Mouse (Mus musculus) layer of hippocampus, postnatal 14 days (tissue): ENCODE measurements around the gene Gabarapl2. TPM values are rescaled to one million over a fixed set of nuclear protein-coding genes. Genes with fewer than 3 reads are reported as not detected.

ENCODE experiments used
- DNase-seq, 2 experiments: peaks; one replicate each; pipeline ENCODE4 v3.0.0; 2021 to 2022; ENCODE audit warnings: low spot score in 2 of 2, mixed read lengths in 1 of 2
- long read RNA-seq, 2 experiments: library from polyadenylated mRNA; stranded (forward); transcript quantifications; one replicate each; pipeline ENCODE4 v2.0.0; 2021
- total RNA-seq, 2 experiments: library from RNA; stranded (reverse); gene quantifications; 2 replicates each; pipeline ENCODE4 v1.2.3; 2021

Gabarapl2 gene
- 100 to 1,000 TPM; 219 to 221 TPM for total RNA-seq
- long read RNA-seq, experiment 1, transcript Gabarapl2-201 (4 exons, 1,677 nt), result major isoform, 180 of 185 reads
- long read RNA-seq, experiment 1, partial matches to known transcripts, result 0 of 185 reads
- long read RNA-seq, experiment 1, other reads (novel, unspliced or antisense), result 4 of 185 reads
- long read RNA-seq, experiment 2, transcript Gabarapl2-201 (4 exons, 1,677 nt), result major isoform, 330 of 338 reads
- long read RNA-seq, experiment 2, partial matches to known transcripts, result 5 of 338 reads
- long read RNA-seq, experiment 2, other reads (novel, unspliced or antisense), result 3 of 338 reads

DNA sequence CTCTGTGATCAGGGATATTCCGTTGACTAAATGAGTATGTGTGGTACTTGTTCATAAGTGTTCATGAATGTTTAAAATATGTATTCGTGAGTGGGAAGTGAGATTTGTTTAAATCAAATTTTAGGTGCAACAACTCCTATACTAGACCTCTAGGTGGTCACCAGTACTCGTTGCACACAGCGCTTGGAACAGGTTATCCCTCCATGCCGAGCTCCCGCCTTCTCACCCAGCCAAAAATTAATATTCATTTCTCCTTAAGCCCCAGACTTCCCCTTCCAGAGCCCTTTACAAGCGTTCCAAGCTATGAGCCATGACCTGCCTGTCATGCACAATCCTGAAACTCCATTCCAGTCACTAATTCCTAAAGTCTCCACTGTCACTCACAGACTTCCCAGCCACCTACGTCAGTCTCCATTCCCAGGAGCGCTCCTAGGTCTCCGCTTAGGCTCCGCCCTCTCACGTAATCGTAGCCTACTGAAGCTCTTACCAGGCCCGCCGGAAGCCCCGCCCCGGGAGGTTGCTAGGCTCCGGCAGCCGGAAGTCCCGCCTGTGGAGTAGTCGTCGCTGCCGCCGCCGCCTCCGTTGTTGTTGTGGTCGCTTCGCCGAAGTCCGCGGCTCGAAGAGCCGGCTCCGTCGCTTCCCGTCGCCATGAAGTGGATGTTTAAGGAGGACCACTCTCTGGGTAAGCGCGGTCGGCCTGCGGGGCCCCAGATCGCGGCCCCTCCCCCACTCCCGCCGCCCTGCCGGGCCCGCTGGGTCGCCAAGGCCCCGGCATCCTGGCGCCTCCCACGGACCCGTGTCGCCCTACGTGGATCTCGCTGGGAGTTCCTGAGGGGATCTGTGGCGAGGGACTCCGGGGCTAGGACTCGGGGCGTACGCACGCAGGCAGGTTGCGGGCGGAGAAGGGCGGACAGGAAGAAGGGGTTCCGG is at the start of gene Gabarapl2:
Gene Gabarapl2 (plus strand): TSS at position 533 of the 930 bp plus-strand sequence.
- DNase-seq, result peak; percentile 91 to 98

DNA sequence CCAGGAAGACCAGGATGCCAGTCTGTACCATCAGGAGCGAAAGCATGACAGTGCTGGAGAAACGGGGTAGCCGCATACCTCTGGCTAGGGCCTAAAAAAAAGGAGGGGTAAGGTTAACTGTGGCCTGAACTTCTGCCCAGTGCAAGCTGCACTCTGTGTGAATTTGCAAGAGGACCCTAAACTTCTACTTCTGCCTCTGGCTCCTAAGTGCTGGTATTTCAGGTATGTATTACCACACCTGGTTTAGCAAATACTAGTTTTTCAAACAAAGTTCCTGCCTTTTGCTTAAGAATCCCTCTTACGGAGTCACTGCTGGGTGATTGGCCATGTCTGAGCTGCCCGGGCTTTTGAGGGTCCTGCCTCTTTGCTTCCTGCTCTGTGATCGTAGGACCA is 49.6 kb upstream of the Gabarapl2 start:
- DNase-seq, result no peak

DNA sequence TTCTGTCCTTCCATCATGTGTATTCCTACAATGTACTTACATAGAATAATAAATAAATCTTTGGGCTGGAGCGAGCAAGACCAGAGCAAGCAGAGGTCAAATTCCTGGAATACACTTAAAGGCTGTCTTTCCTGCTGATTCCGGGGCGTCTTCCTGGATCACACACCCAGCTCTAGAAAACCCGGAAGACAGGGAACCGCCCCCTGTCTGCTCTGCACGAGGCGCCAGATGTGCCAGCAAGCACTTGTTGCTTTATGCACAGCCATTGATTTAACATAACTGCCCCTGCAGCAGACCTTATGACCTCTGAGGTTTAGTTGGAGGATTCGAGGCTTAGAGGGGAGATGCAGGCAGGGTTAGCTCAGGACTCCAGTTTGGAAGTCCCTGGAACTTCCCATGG is 48.5 kb upstream of the Gabarapl2 start:
- no peak for DNase-seq

DNA sequence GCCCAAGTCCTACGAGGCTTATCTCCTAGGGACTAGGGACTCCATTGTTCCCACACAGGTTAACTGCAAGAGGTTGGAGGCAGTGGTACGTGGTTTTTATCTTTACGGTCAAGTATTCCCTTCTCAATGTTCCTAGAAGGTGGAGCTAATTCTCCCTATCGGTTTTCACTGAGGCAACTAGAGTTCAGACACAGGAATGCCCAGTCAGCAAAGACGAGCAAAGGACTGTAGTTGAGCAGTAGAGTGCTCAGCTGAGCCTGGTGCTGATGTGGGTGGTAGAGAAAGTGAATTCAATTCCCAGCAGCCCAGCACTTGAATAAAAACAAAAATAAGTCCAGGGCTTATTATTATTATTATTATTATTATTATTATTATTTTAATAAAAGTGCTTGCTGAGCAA is 47.9 kb upstream of the Gabarapl2 start:
- no peak for DNase-seq

GRCm38 (mm10) chr8:111894955-111895354 is 45.5 kb upstream of the Gabarapl2 start:
- DNase-seq, result no peak

- DNase-seq, result no peak
These were observed 41.9 kb upstream of the Gabarapl2 start for GRCm38 (mm10) chr8:111898586-111898985.

DNA sequence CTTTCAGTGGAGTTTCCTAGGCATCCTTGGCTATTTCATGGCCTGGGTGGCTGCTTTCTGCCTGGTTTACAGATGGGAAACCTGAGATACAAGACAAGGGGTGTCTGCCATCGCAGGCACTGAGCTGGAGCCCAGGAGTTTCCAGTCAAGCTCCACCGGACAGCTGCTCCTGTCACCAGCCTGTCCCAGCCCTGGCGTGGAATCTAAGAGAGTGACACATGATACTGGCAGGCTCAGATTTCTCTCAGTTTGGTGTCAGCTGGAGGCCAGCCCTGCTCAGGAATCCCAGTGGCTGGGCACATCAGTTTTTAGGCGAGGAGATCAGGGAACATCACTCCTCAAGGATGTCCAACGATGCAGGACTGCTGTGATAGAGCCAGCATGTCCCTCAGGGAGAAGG is 38.4 kb upstream of the Gabarapl2 start:
- DNase-seq, result no peak

DNA sequence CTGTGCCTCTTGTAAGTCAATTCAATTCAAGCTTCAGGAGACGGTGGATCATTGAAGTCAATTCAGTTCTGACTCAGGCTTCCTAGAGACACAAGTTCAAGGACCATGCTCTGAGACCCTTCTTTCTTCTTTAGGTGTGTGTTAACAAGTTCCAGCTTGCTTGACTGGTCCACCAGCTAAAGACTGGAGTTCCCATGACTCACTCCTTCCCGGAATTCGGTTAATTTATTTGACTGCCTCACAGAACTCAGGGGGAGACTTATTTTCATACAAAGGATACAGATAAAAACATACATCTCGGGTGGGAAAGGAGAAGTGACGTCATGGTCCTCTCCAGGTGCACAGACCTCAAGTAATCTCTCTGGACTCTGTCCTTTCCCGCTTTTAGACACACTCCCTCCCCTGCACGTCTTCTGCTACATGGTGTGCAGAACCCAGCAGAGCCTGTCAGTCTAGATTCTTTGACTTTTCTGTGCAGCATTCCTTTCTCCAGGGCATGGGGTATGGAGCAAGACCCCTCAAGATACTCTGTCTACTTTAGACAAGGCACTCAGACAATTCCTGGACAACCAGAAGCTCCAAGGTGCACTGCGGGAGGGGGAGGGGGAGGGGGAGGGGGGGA is 34.9 kb upstream of the Gabarapl2 start:
- DNase-seq, result no peak

DNA sequence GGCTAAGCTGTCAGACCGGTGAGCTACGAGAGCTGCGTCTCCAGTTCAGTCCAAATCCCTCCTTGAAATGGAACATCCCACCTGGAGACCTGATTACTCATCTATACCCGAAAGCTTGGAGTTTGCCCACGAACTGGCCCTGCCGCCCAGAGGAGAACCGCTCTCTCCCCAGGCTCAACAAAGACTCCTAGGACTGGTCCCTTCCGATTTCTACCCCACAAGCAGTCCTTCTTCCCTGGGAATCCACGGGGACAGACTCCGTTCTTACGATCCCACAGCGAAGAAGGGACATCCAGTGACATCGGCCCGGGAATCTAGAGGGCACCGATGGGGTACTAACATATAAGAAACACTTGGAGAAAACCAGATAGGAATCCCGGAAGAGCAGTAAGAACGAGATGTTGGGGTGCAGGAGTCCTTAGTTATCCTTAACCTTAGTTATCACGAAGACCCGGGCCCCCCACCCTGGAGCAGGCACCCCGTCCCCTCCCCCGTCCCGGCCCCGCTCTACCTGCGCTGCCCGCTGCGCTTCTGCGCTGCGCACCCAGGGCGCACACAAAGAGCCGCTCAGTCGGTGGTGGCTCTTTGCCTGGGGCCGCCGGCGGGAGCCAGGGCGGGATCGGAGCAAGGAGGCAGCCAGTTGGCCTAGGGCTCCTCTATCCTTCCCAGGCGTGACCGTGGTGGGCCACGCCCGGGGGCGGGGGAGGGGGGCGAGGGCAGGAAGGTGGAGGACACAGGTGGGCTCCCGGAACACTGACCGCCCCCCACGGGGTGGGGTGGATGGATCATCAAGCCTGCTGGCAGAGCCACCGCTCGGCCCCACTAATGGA is 30.7 kb upstream of the Gabarapl2 start, which contains the start of gene Chst5:
Gene Chst5 (minus strand): TSS at position 827 of the 830 bp plus-strand sequence.
- no peak for DNase-seq

- peak in 1 of 2 experiments; percentile 61 for DNase-seq
These were observed 28.9 kb upstream of the Gabarapl2 start for GRCm38 (mm10) chr8:111911572-111911971.

- DNase-seq, result peak; percentile 55 to 73
These were observed 27.6 kb upstream of the Gabarapl2 start for GRCm38 (mm10) chr8:111912860-111913432.

- DNase-seq, result no peak
These were observed 20.8 kb upstream of the Gabarapl2 start for GRCm38 (mm10) chr8:111919663-111920062.

- no peak for DNase-seq
These were observed 19.5 kb upstream of the Gabarapl2 start for GRCm38 (mm10) chr8:111920971-111921370.

- DNase-seq, result peak; percentile 29 to 54
These were observed 17.1 kb upstream of the Gabarapl2 start for GRCm38 (mm10) chr8:111923383-111923804.

DNA sequence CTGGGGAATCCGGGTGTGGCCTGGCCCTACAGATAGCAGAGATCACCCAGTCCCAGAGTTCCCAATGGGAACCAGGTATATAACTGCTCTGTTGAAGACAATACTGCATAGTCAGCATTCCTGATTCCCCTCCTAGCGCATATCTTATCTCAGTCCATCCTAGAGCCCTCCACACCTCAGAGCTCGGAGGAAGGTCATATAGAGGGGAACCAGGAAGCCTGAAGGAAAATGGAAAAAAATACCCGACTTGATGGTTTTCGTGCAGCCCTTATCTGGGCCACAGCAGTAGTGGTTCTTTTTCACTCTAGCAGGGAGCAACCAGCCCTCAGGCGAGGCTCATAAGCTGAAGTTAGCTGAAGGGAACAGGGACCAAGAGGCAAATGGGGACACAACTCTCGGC is 15.5 kb upstream of the Gabarapl2 start:
- DNase-seq, result no peak

GRCm38 (mm10) chr8:111929648-111930344 is 10.7 kb upstream of the Gabarapl2 start:
- no peak for DNase-seq

GRCm38 (mm10) chr8:111931721-111932120 is 8.8 kb upstream of the Gabarapl2 start:
- DNase-seq, result no peak

DNA sequence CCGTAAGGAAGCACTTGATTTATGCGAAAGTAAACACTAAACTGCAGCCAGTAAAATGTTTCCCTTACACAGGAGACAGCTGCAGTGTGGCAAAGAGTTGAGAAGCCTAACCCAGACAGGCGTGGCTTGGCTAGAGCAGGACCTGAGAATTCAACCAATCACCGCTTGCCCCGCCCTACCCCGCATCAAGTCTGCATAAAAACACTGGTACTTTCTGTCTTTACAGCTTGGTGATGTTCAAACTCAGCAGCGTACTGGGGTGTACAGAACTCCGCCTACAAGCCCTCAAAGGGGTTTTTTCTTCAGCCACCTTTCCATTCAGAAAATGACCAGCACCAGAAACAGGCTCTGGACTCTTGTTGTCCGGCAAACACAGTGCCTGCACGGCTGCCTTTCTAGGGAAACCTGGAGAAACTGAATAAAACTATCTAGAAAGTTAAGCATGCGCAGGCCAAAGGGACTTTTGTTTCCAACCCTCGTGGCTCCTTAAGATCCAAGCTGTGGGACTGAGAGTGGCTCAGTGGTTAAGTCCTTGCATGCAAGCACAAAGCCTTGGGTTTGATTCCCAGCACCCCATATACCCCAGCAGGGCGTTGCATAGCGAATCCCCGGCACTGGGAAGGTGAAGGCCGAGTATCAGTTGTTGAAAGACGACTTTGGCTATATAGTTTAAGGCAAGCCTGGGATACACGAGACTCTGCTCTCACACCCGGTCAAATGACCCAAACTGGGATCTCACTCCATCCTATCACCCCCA is 7.7 kb upstream of the Gabarapl2 start:
- no peak for DNase-seq
